Mouse (Mus musculus): ENCODE results near the gene Adam30.
"Not testable (repeated sequence)": the region's sequence is repeated elsewhere in the genome, so short reads cannot be mapped to it uniquely, and the experiment has no call there.

Adam30 gene

GRCm38 (mm10) chr3:98160330-98160729 lies at the start of gene Adam30:
Gene Adam30, plus strand, starts transcription at chr3:98160630.
- DNase-seq (ENCODE audit: low read depth) = no peak

- no peak for DNase-seq (ENCODE audit: low read depth)
These were observed 42.2 kb upstream of the Adam30 start for GRCm38 (mm10) chr3:98118252-98118651.

GRCm38 (mm10) chr3:98119338-98119737 lies 41.1 kb upstream of the Adam30 start:
- DNase-seq (ENCODE audit: low read depth) = no peak

- DNase-seq (ENCODE audit: low read depth) = no peak
These were observed 39.5 kb upstream of the Adam30 start for GRCm38 (mm10) chr3:98120884-98121283.

GRCm38 (mm10) chr3:98127775-98128174 lies 32.7 kb upstream of the Adam30 start:
- no peak for DNase-seq (ENCODE audit: low read depth)

- DNase-seq (ENCODE audit: low read depth) = no peak
These were observed 31.7 kb upstream of the Adam30 start for GRCm38 (mm10) chr3:98128716-98129115.

- DNase-seq (ENCODE audit: low read depth) = not testable (repeated sequence)
These were observed 28.3 kb upstream of the Adam30 start for GRCm38 (mm10) chr3:98132140-98132539.

- DNase-seq (ENCODE audit: low read depth) = no peak
These were observed 27.8 kb upstream of the Adam30 start for GRCm38 (mm10) chr3:98132636-98133035.

- DNase-seq (ENCODE audit: low read depth) = no peak
These were observed 19.0 kb upstream of the Adam30 start for GRCm38 (mm10) chr3:98141456-98141855.

- no peak for DNase-seq (ENCODE audit: low read depth)
These were observed 17.6 kb upstream of the Adam30 start for GRCm38 (mm10) chr3:98142862-98143261.

- DNase-seq (ENCODE audit: low read depth) = no peak
These were observed 15.2 kb upstream of the Adam30 start for GRCm38 (mm10) chr3:98145204-98145603.

GRCm38 (mm10) chr3:98146471-98147410 lies 13.7 kb upstream of the Adam30 start:
- DNase-seq (ENCODE audit: low read depth) = no peak

GRCm38 (mm10) chr3:98147706-98148105 lies 12.7 kb upstream of the Adam30 start:
- DNase-seq (ENCODE audit: low read depth) = no peak

- DNase-seq (ENCODE audit: low read depth) = no peak
These were observed 10.5 kb upstream of the Adam30 start for GRCm38 (mm10) chr3:98149881-98150280.

- no peak for DNase-seq (ENCODE audit: low read depth)
These were observed 9.4 kb upstream of the Adam30 start for GRCm38 (mm10) chr3:98151016-98151415.

GRCm38 (mm10) chr3:98153460-98153859 lies 7.0 kb upstream of the Adam30 start:
- no peak for DNase-seq (ENCODE audit: low read depth)

- DNase-seq (ENCODE audit: low read depth) = no peak
These were observed 4.3 kb upstream of the Adam30 start for GRCm38 (mm10) chr3:98156158-98156557.

- DNase-seq (ENCODE audit: low read depth) = no peak
These were observed 3.4 kb upstream of the Adam30 start for GRCm38 (mm10) chr3:98157073-98157472.

GRCm38 (mm10) chr3:98157585-98157984 lies 2.8 kb upstream of the Adam30 start:
- DNase-seq (ENCODE audit: low read depth) = no peak

- no peak for DNase-seq (ENCODE audit: low read depth)
These were observed 1.8 kb upstream of the Adam30 start for GRCm38 (mm10) chr3:98158646-98159045.

- DNase-seq (ENCODE audit: low read depth) = no peak
These were observed 1.1 kb upstream of the Adam30 start for GRCm38 (mm10) chr3:98159289-98159688.

- no peak for DNase-seq (ENCODE audit: low read depth)
These were observed 17.9 kb downstream of the Adam30 start for GRCm38 (mm10) chr3:98178340-98178739.

- no peak for DNase-seq (ENCODE audit: low read depth)
These were observed 20.4 kb downstream of the Adam30 start for GRCm38 (mm10) chr3:98180805-98181204.

Data from c-Kit-positive CD71-positive TER-119-negative erythroid progenitor cells, embryonic 14.5 days (primary cell).